Mouse (Mus musculus) 3134 (cell line): ENCODE results near the gene Olfr5.
"Not testable (repeated sequence)": the region's sequence is repeated elsewhere in the genome, so short reads cannot be mapped to it uniquely, and the experiment has no call there.

Experiments
- DNase-seq: peaks from one replicate; pipeline ENCODE4 v3.0.0-alpha.2; 2011; ENCODE audit warnings: low spot score; ENCODE audit not compliant: insufficient read length; ENCODE audit errors: extremely low read depth

Olfr5 gene

GRCm38 (mm10) chr7:6486841-6487240 lies at the start of gene Olfr5:
Gene Olfr5, minus strand, starts transcription at chr7:6486941.
- DNase-seq = no peak

GRCm38 (mm10) chr7:6526141-6526540 lies 39.4 kb upstream of the Olfr5 start:
- DNase-seq = no peak

GRCm38 (mm10) chr7:6525001-6525400 lies 38.3 kb upstream of the Olfr5 start:
- no peak for DNase-seq

- no peak for DNase-seq
Measured at GRCm38 (mm10) chr7:6522850-6523249, 36.1 kb upstream of the Olfr5 start, which contains the start of gene Olfr1349. Gene Olfr1349, minus strand, starts transcription at chr7:6522950.

DNA sequence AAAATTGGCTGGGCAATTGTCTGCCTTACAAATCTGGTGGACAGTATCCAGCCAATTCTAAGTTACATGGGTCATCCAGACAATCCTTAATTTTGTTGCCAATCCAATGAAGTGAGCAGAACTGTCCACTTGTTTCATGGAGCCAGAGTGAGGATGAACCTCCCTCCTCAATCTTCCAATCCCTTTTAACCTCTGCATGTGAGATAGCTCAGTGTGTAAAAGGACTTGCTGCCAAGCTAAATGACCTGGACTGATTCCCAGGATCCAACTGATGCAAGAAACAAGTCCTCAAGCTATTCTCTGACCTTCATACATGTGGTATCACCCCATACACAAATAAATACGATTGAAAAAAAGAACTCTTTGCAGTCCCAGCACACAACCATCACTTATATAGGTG lies 34.9 kb upstream of the Olfr5 start:
- DNase-seq = no peak

DNA sequence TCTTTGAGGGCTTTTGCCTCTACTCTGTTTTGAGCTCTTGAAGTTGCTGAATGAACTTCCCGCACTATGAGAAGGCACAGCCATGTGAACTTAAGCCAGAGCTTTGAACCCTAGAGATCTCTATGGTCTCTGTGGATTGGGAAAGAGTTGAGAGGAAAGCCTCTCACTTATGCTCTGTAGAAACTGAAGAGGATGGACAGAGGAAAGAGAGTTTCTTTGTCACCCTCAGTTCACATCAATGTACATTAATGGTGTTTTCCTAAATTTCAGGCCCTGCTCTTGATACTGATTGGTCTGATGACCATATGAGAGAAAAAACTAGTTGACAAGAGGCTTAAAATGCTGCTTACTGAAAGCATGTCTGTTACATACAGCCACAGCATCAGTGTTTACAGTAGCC lies 21.9 kb upstream of the Olfr5 start, which contains the start of gene Olfr1348:
Gene Olfr1348 (minus strand): TSS at position 101 of the 400 bp plus-strand sequence.
- no peak for DNase-seq

DNA sequence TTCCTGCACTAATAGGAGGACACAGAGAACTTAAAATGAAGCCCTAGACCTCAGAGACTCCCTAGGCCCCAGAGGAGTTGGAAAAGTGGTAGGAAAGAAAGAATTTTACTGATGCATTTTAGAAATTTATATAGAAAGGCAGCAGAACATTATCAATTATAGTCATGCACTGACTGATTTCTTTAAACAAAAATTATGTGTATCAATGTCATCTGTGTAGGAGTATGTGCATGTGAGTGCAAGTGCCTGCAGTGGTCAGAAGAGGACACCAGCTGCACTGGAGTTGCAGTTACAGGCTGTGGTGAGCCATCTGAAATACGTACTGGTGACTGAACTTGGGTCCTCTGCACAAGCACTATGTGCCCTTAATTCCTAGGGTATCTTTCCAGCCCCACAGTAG lies 12.9 kb upstream of the Olfr5 start, which contains the start of gene Olfr1347:
Gene Olfr1347 (minus strand): TSS at position 101 of the 400 bp plus-strand sequence.
- no peak for DNase-seq

GRCm38 (mm10) chr7:6477633-6478032 lies 9.1 kb downstream of the Olfr5 start:
- DNase-seq = not testable (repeated sequence)

DNA sequence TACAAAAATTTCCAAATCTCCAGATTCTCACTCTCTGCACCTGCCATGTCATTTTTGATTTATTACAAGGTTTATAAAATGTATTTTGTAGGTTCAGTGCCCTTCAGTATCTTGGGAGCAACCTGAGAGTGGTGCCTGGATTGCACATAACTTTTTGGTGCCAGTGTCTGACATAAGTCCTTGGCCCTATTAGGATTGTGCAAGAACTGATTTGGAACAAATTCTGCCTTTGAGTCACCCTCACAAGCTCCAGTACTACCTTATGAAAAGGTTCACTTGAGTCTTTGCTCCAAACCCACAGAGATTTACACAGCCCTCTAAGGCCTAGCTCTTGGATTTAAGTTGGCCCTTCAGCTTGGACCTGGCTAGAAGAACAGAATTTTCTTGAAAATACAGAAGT lies 19.8 kb downstream of the Olfr5 start, which contains the start of gene Olfr1346:
Gene Olfr1346 (plus strand): TSS at position 151 of the 400 bp plus-strand sequence.
- DNase-seq = no peak

GRCm38 (mm10) chr7:6456399-6456798 lies 30.3 kb downstream of the Olfr5 start:
- DNase-seq = no peak

DNA sequence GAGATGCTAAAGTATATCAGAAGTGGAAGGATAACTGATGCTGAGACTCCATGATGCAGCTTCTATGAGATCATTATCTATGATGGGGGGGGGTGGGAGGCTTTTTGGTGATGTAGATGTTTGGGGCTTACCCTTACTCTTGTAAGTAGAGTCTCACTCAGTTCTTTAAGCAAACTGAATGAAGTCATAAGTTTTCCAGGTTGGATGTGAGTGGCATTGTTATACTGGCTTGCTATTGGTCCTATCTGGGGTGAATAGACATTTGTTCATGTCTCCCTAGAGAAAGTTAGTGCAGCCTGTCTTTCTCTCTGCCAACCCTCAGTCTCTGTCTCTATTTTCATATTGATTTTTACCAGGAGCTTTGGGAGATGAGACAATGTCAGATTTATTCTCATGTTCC lies 30.9 kb downstream of the Olfr5 start, which contains the start of gene Olfr1336:
Gene Olfr1336 (plus strand): TSS at position 301 of the 400 bp plus-strand sequence.
- no peak for DNase-seq

- no peak for DNase-seq
Measured at GRCm38 (mm10) chr7:6447771-6448170, 39.0 kb downstream of the Olfr5 start.

DNA sequence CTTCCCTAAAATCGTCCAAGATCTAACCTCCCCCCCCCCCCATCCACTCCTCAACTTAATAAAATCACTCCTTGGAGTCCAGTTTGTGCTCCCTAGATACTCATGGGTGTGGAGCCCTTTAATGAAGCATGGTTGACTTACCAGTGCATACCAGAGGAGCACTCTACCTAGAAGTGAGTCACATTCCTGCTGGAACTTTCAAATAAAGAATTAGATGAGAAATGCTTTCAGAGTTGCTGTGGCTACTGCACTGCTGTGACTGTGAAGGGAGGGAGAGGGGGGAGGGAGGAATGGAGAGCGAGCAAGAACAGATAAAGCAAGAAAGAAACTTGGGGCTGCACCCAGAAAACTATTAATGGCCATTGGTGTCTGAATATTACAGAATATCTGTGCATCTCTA lies 45.6 kb downstream of the Olfr5 start:
- DNase-seq = no peak

DNA sequence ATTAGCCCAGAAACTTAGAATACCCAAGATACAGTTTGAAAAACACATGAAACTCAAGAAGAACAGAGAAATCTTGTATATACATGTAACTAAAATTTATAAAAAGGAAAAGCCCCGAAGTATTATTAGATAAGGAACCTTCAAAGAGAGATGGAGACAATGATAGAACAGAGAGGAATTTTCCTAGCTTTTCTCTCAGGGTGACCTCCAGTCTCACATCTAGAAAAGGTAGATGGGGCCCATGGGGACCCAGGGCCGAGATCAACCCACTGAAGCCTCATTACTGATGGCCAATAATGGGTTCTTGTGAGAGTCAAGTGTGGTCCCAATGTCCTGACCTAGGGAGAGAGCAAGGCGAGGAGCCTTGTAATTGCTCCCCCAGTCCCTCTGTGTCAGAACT lies 48.4 kb downstream of the Olfr5 start, which contains the start of gene Olfr1344:
Gene Olfr1344 (plus strand): TSS at position 301 of the 400 bp plus-strand sequence.
- no peak for DNase-seq

DNA sequence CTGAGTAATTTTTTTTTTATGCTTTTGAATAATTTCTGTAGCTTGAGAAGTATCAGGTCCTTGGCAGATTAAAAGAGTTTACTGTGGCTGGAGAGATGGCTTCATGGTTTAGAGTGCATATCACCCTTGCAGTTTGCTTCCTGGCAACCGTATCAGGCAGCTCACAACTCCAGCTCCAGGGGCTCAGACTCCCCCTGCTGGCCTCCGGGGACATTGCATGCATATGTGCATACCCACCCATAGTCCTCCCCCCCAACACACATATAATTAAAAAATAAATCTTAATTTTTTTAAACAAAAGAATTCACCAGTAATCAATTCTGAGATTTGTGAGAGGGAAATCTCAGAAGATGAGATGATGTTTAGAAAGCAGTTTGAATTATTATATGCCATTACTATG lies 56.4 kb downstream of the Olfr5 start:
- DNase-seq = no peak

DNA sequence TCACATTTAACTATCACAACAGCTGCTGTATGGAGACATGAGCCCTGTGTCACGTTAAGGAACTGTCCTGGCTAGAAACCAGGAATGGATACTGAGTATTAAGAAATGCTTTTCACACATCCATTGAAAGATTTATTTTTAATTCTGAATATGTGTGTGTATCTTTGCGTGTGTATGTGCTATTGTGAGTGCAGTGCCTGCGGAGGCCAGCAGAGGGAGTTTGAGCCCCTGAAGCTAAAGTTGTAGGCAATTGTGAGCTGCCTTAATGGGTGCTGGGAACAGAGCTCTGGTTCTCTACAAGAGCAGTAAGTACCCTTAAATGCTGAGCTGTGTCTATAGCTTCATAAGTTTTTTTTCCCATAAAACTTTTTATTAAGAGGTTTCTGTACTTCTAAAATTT lies 57.4 kb downstream of the Olfr5 start:
- no peak for DNase-seq
